Mouse (Mus musculus): ENCODE measurements around the gene Agpat1.

- TF ChIP-seq EP300 (IDR thresholded peaks at IDR 0.05) (no peak), CTCF (IDR thresholded peaks at IDR 0.05) (no peak)
These were observed 20.9 kb downstream of the Agpat1 start for GRCm38 (mm10) chr17:34624981-34625380.
